In the genomic region with DNA sequence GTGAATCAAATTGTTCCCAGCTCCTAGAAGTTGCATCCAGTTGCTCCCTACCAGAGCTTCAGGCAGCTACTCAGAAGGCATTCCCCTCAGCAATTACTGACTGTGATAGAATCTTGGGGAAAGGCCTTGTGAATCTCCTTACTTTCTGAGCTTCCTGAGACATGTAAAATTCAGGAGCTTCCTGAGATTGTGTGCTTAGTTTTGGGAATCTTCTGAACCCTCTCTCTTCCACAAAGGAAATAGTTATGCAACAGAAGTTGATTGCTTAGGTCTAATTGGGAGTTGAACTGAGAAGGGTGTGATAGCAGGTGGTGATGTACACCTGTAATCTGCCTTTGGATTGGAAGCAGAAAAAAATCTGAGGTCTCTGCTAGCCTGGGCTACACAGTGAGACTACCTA, we compare ENCODE assay signal across 7 mouse cellular contexts. TPM values are rescaled to one million over a fixed set of nuclear protein-coding genes. Genes with fewer than 3 reads are reported as not detected.
DNase-seq lines count a peak whose midpoint lies in the region; ATAC-seq and TF ChIP-seq lines count a peak whose summit lies in the region.

A gene (minus strand): TSS at position 101 of the 400 bp plus-strand sequence.

- no peak within 1 kb of the TSS for H3K4me3 ChIP-seq in ES-Bruce4 (ENCODE audit: low read depth, low read length)
- H3K4me3 ChIP-seq in forebrain, postnatal 0 days (ENCODE audit: low read depth, low read length): no peak within 1 kb of the TSS
- H3K4me3 ChIP-seq in hindbrain, embryonic 15.5 days: no peak within 1 kb of the TSS
- no peak within 1 kb of the TSS for H3K4me3 ChIP-seq in liver, postnatal 0 days (ENCODE audit: low read depth, low read length)

- in situ Hi-C loops in Patski (cut with MboI; ENCODE audit: low pct_unique_long_range_greater_than_20kb): no loop called here

- no peak for DNase-seq in Patski (ENCODE audit: low read depth, low spot score)
- DNase-seq in forebrain, postnatal 0 days: no peak
- no peak for DNase-seq in liver, postnatal 0 days
- DNase-seq in frontal cortex, postnatal 36 days (ENCODE audit: low spot score in 2 of 2): no peak
- DNase-seq in kidney, adult 18-20 months: no peak

- no peak for TF ChIP-seq POLR2A in ES-Bruce4 (IDR thresholded peaks at IDR 0.05; ENCODE audit: insufficient read depth, low read length)

- no peak within 1 kb of the TSS for H3K4me2 ChIP-seq in forebrain, postnatal 0 days (ENCODE audit: low read depth)
- H3K4me2 ChIP-seq in hindbrain, embryonic 15.5 days: no peak within 1 kb of the TSS
- no peak within 1 kb of the TSS for H3K4me2 ChIP-seq in liver, postnatal 0 days (ENCODE audit: low read depth, low read length)

- POLR2A ChIA-PET in Patski (lab: Charles Lee): interaction anchor here (1.2 kb wide), 1 partner anchor 13 kb away, joined by 3 read pairs; no protein-coding TSS in a partner anchor

- TF ChIP-seq EP300 in ES-Bruce4 (IDR thresholded peaks at IDR 0.05; ENCODE audit: insufficient read depth, low read depth, low read length): no peak
- no peak for TF ChIP-seq EP300 in liver, postnatal 0 days (IDR thresholded peaks at IDR 0.05; ENCODE audit: low read depth)

- TF ChIP-seq CTCF in ES-Bruce4 (IDR thresholded peaks at IDR 0.05; ENCODE audit: low read depth, low read length) (no peak), Patski (IDR thresholded peaks at IDR 0.05) (no peak)
- no peak for TF ChIP-seq CTCF in forebrain, postnatal 0 days (IDR thresholded peaks at IDR 0.05; ENCODE audit: low read depth)
- TF ChIP-seq CTCF in liver, postnatal 0 days (IDR thresholded peaks at IDR 0.05; ENCODE audit: low read depth): no peak

- H3K36me3 ChIP-seq in ES-Bruce4 (ENCODE audit: control insufficient read depth, insufficient read depth, low read length, poor library complexity, severe bottlenecking): no peaks in the 10 kb centered on the region
- H3K36me3 ChIP-seq in forebrain, postnatal 0 days (ENCODE audit: insufficient read depth): no peaks in the 10 kb centered on the region
- no peaks in the 10 kb centered on the region for H3K36me3 ChIP-seq in hindbrain, embryonic 15.5 days
- no peaks in the 10 kb centered on the region for H3K36me3 ChIP-seq in liver, postnatal 0 days (replicated peaks; ENCODE audit: insufficient read depth, low read length)

- no peak within 1 kb of the TSS for H3K9ac ChIP-seq in ES-Bruce4 (ENCODE audit: low read depth, poor library complexity, severe bottlenecking)
- no peak within 1 kb of the TSS for H3K9ac ChIP-seq in forebrain, postnatal 0 days
- H3K9ac ChIP-seq in hindbrain, embryonic 15.5 days: no peak within 1 kb of the TSS
- no peak within 1 kb of the TSS for H3K9ac ChIP-seq in liver, postnatal 0 days (replicated peaks)

- CTCF ChIA-PET in Patski (lab: Charles Lee): interaction anchor here (0.8 to 4.7 kb wide), 4 partner anchors 13 to 223 kb away, joined by 3 to 29 read pairs (median 5); no protein-coding TSS in a partner anchor

- H3K4me1 ChIP-seq in ES-Bruce4 (ENCODE audit: control insufficient read depth, insufficient read depth, low read length): no peaks in the 10 kb centered on the region
- 0 out of 2 replicates have a peak, but pooled peaks cover 7% of the 10 kb centered on the region for H3K4me1 ChIP-seq in forebrain, postnatal 0 days (ENCODE audit: insufficient read depth)
- H3K4me1 ChIP-seq in hindbrain, embryonic 15.5 days (replicated peaks): peaks cover 16% of the 10 kb centered on the region
- H3K4me1 ChIP-seq in liver, postnatal 0 days (ENCODE audit: insufficient read depth): peaks cover 13% of the 10 kb centered on the region

- H3K9me3 ChIP-seq in ES-Bruce4 (replicated peaks; ENCODE audit: control insufficient read depth, insufficient read depth, low read length, poor library complexity, severe bottlenecking): no peaks in the 10 kb centered on the region
- no peaks in the 10 kb centered on the region for H3K9me3 ChIP-seq in forebrain, postnatal 0 days (ENCODE audit: low read length)
- H3K9me3 ChIP-seq in hindbrain, embryonic 15.5 days: no peaks in the 10 kb centered on the region
- H3K9me3 ChIP-seq in liver, postnatal 0 days (ENCODE audit: low read length): no peaks in the 10 kb centered on the region

- no peak within 1 kb of the TSS for H3K27ac ChIP-seq in ES-Bruce4 (ENCODE audit: insufficient read depth, low read length)
- H3K27ac ChIP-seq in forebrain, postnatal 0 days (ENCODE audit: low read depth, low read length): no peak within 1 kb of the TSS
- no peak within 1 kb of the TSS for H3K27ac ChIP-seq in hindbrain, embryonic 15.5 days (replicated peaks)
- no peak within 1 kb of the TSS for H3K27ac ChIP-seq in liver, postnatal 0 days (ENCODE audit: low read depth)

- H3K27me3 ChIP-seq in ES-Bruce4 (ENCODE audit: control insufficient read depth, insufficient read depth, low read length, poor library complexity, severe bottlenecking) (no peaks in the 10 kb centered on the region), Patski (no peaks in the 10 kb centered on the region)
- H3K27me3 ChIP-seq in forebrain, postnatal 0 days (ENCODE audit: insufficient read depth, low read length): no peaks in the 10 kb centered on the region
- H3K27me3 ChIP-seq in hindbrain, embryonic 15.5 days: no peaks in the 10 kb centered on the region
- H3K27me3 ChIP-seq in liver, postnatal 0 days (ENCODE audit: insufficient read depth, low read length): no peaks in the 10 kb centered on the region

- ATAC-seq in Patski: no peak
- ATAC-seq in forebrain, postnatal 0 days: no peak
- ATAC-seq in hindbrain, embryonic 15.5 days (ENCODE audit: low FRiP score, low read depth): no peak
- ATAC-seq in liver, postnatal 0 days: no peak

RNA-seq across cellular contexts. Expression of the gene that starts here (rescaled TPM):
- 167 and 172 TPM in 2 replicates for polyA plus RNA-seq in ES-Bruce4 (2011; ENCODE audit: insufficient read depth, insufficient read length, low read depth, missing spikeins)
- 118 TPM for polyA plus RNA-seq in Patski (2021)
- total RNA-seq in forebrain, postnatal 0 days (2014; rRNA removed): 38.5 and 42.1 TPM in 2 replicates
- polyA plus RNA-seq in forebrain, postnatal 0 days (2015; fragmentation: Nextera tagmentation; extraction: Ambion mirVana): 32.9 and 45.8 TPM in 2 replicates
- 57.0 and 58.5 TPM in 2 replicates for polyA plus RNA-seq in hindbrain, embryonic 15.5 days (2015; fragmentation: Nextera tagmentation; extraction: Ambion mirVana)
- polyA plus RNA-seq in liver, postnatal 0 days (2015; fragmentation: Nextera tagmentation; extraction: Ambion mirVana): 30.3 and 31.2 TPM in 2 replicates
